ENCODE assay signal across 10 mouse cellular contexts in genomic region chr10:79910556-79910955, GRCm38 (mm10). TPM values are rescaled to one million over a fixed set of nuclear protein-coding genes. Genes with fewer than 3 reads are reported as not detected.
DNase-seq lines count a peak whose midpoint lies in the region; ATAC-seq and TF ChIP-seq lines count a peak whose summit lies in the region.
"Had no signal": no experiment of that assay in that cellular context is flagged by ENCODE, and none has a peak within 500 bp of the region (broad histone marks: within the 10 kb centered on the region; RNA-seq: fewer than 3 reads in every experiment).

TSS of gene Gm26602 (plus strand) at chr10:79910856.

- peak within 1 kb of the TSS; percentile 67; the same call in 1 of the 2 replicates for H3K27ac ChIP-seq in limb, embryonic 12.5 days
- no peak within 1 kb of the TSS for H3K27ac ChIP-seq in limb, embryonic 10.5 days
- H3K27ac ChIP-seq in forebrain, embryonic 13.5 days = peak within 1 kb of the TSS; percentile 82; the same call in 1 of the 2 replicates
- H3K27ac ChIP-seq in limb, embryonic 13.5 days = no peak within 1 kb of the TSS
- H3K27ac ChIP-seq in neural tube, embryonic 15.5 days (replicated peaks) = peak within 1 kb of the TSS; percentile 99
- no peak within 1 kb of the TSS; the same call in 1 of the 2 replicates for H3K27ac ChIP-seq in thymus, adult 2 months (ENCODE audit: control insufficient read depth, insufficient read depth, low read length)

- H3K4me1 ChIP-seq in limb, embryonic 12.5 days (replicated peaks) = peaks cover 25% of the 10 kb centered on the region
- H3K4me1 ChIP-seq in limb, embryonic 10.5 days = peaks cover 40% of the 10 kb centered on the region
- H3K4me1 ChIP-seq in forebrain, embryonic 13.5 days = peaks cover 31% of the 10 kb centered on the region
- H3K4me1 ChIP-seq in limb, embryonic 13.5 days = peaks cover 29% of the 10 kb centered on the region
- H3K4me1 ChIP-seq in neural tube, embryonic 15.5 days = peaks cover 37% of the 10 kb centered on the region
- H3K4me1 ChIP-seq in thymus, adult 2 months (replicated peaks; ENCODE audit: control insufficient read depth, insufficient read depth, low read length) = peaks cover 23% of the 10 kb centered on the region

- H3K4me2 ChIP-seq in limb, embryonic 12.5 days = no peak within 1 kb of the TSS
- peak within 1 kb of the TSS; percentile 46 for H3K4me2 ChIP-seq in forebrain, embryonic 13.5 days
- H3K4me2 ChIP-seq in limb, embryonic 13.5 days (replicated peaks) = peak within 1 kb of the TSS; percentile 54
- H3K4me2 ChIP-seq in neural tube, embryonic 15.5 days = peak within 1 kb of the TSS; percentile 61

- H3K27me3 ChIP-seq in limb, embryonic 12.5 days = 0 out of 2 replicates have a peak, but pooled peaks cover 3% of the 10 kb centered on the region
- H3K27me3 ChIP-seq in limb, embryonic 10.5 days (ENCODE audit: low read depth, poor library complexity, severe bottlenecking) = no peaks in the 10 kb centered on the region
- no peaks in the 10 kb centered on the region for H3K27me3 ChIP-seq in forebrain, embryonic 13.5 days
- H3K27me3 ChIP-seq in limb, embryonic 13.5 days = no peaks in the 10 kb centered on the region
- H3K27me3 ChIP-seq in neural tube, embryonic 15.5 days (replicated peaks) = no peaks in the 10 kb centered on the region
- no peaks in the 10 kb centered on the region for H3K27me3 ChIP-seq in thymus, adult 2 months (ENCODE audit: control insufficient read depth, insufficient read depth, low read length)

- H3K4me3 ChIP-seq in limb, embryonic 12.5 days (replicated peaks) = no peak within 1 kb of the TSS
- no peak within 1 kb of the TSS for H3K4me3 ChIP-seq in limb, embryonic 10.5 days
- no peak within 1 kb of the TSS for H3K4me3 ChIP-seq in forebrain, embryonic 13.5 days
- H3K4me3 ChIP-seq in limb, embryonic 13.5 days = no peak within 1 kb of the TSS
- H3K4me3 ChIP-seq in neural tube, embryonic 15.5 days (replicated peaks) = no peak within 1 kb of the TSS
- H3K4me3 ChIP-seq in thymus, adult 2 months (ENCODE audit: control insufficient read depth, insufficient read depth, low read length) = no peak within 1 kb of the TSS

- peaks cover 47% of the 10 kb centered on the region for H3K36me3 ChIP-seq in limb, embryonic 12.5 days
- H3K36me3 ChIP-seq in limb, embryonic 10.5 days = peaks cover 57% of the 10 kb centered on the region
- peaks cover 38% of the 10 kb centered on the region for H3K36me3 ChIP-seq in forebrain, embryonic 13.5 days (ENCODE audit: poor library complexity, severe bottlenecking)
- H3K36me3 ChIP-seq in limb, embryonic 13.5 days = peaks cover 51% of the 10 kb centered on the region
- peaks cover 30% of the 10 kb centered on the region for H3K36me3 ChIP-seq in neural tube, embryonic 15.5 days
- H3K36me3 ChIP-seq in thymus, adult 2 months (ENCODE audit: control insufficient read depth, insufficient read depth, low read length) = no peaks in the 10 kb centered on the region

- TF ChIP-seq POLR2A in thymus, adult 2 months (IDR thresholded peaks at IDR 0.05; ENCODE audit: control insufficient read depth, extremely low read depth, insufficient read depth, low read length, poor library complexity) = no peak

- no peak for TF ChIP-seq CTCF in thymus, adult 2 months (IDR thresholded peaks at IDR 0.05; ENCODE audit: borderline replicate concordance, control insufficient read depth, extremely low read depth, insufficient read depth, low read length, poor library complexity)

- no peak for DNase-seq in limb, embryonic 10.5 days (ENCODE audit: low spot score)
- no peak for DNase-seq in cerebellum, adult 11 months
- DNase-seq in thymus, adult 2 months = no peak
- DNase-seq: adrenal gland, postnatal 25 days had no signal

- whole genome bisulfite sequencing in limb, embryonic 12.5 days = 90% methylated on average over 4 of the region's 4 CpGs
- WGBS in limb, embryonic 10.5 days = 92% methylated on average over 4 of the region's 4 CpGs
- 94% methylated on average over 4 of the region's 4 CpGs for WGBS in forebrain, embryonic 13.5 days
- 89% methylated on average over 4 of the region's 4 CpGs for WGBS in limb, embryonic 13.5 days
- WGBS in neural tube, embryonic 15.5 days = 94% methylated on average over 4 of the region's 4 CpGs
- over 99% methylated on average over 4 of the region's 4 CpGs for WGBS in thymus, adult 2 months

- no peaks in the 10 kb centered on the region for H3K9me3 ChIP-seq in limb, embryonic 12.5 days
- H3K9me3 ChIP-seq in limb, embryonic 10.5 days (replicated peaks) = no peaks in the 10 kb centered on the region
- no peaks in the 10 kb centered on the region for H3K9me3 ChIP-seq in forebrain, embryonic 13.5 days (replicated peaks)
- H3K9me3 ChIP-seq in limb, embryonic 13.5 days = no peaks in the 10 kb centered on the region
- no peaks in the 10 kb centered on the region for H3K9me3 ChIP-seq in neural tube, embryonic 15.5 days (replicated peaks)
- H3K9me3 ChIP-seq: G1E had no signal

- 0 out of 2 replicates have a peak within 1 kb of the TSS, but pooled peaks have one; percentile 23 for H3K9ac ChIP-seq in limb, embryonic 12.5 days (replicated peaks)
- peak within 1 kb of the TSS; percentile 41 for H3K9ac ChIP-seq in forebrain, embryonic 13.5 days
- H3K9ac ChIP-seq in limb, embryonic 13.5 days = no peak within 1 kb of the TSS; the same call in 1 of the 2 replicates
- H3K9ac ChIP-seq in neural tube, embryonic 15.5 days (replicated peaks) = 0 out of 2 replicates have a peak within 1 kb of the TSS, but pooled peaks have one; percentile 33

- ATAC-seq in limb, embryonic 12.5 days (ENCODE audit: insufficient number of reproducible peaks, insufficient read depth, low FRiP score, low TSS enrichment, low read depth) = no peak
- no peak for ATAC-seq in forebrain, embryonic 13.5 days
- no peak for ATAC-seq in limb, embryonic 13.5 days (ENCODE audit: low FRiP score, low read depth)
- ATAC-seq in neural tube, embryonic 15.5 days (ENCODE audit: low FRiP score) = no peak

RNA-seq across cellular contexts. Expression of gene Gm26602, which starts in this region (rescaled TPM):
- 5.5 and 21.1 TPM in 2 replicates for polyA plus RNA-seq in limb, embryonic 12.5 days (2016; fragmentation: Nextera tagmentation; extraction: Ambion mirVana)
- polyA plus RNA-seq in limb, embryonic 10.5 days (2016; fragmentation: Nextera tagmentation; extraction: Ambion mirVana) = not detected in 2 replicates
- 33.6 TPM in 1 of 2 replicates, not detected in the other for polyA plus RNA-seq in forebrain, embryonic 13.5 days (2015; fragmentation: Nextera tagmentation; extraction: Ambion mirVana)
- polyA plus RNA-seq in limb, embryonic 13.5 days (2015; fragmentation: Nextera tagmentation; extraction: Ambion mirVana) = 20.3 TPM in 1 of 2 replicates, not detected in the other
- polyA plus RNA-seq in neural tube, embryonic 15.5 days (2015; fragmentation: Nextera tagmentation; extraction: Ambion mirVana) = 22.7 and 23.6 TPM in 2 replicates
- polyA plus RNA-seq in thymus, adult 2 months (2012; rRNA removed) = not detected in 2 replicates
- polyA plus RNA-seq: heart, embryonic 14.5 days had no signal

Comparison
In these comparisons a context has a peak if more than half of its experiments do, and no peak if none do; other contexts are left out.
1. H3K27ac ChIP-seq: peak in limb, embryonic 12.5 days (single experiment), forebrain, embryonic 13.5 days (single experiment) and neural tube, embryonic 15.5 days (single experiment); none in limb, embryonic 10.5 days (single experiment), limb, embryonic 13.5 days (single experiment) and thymus, adult 2 months (single experiment).